Mouse (Mus musculus) limb, embryonic 13.5 days (tissue): Measurements from ENCODE around the gene 2610528J11Rik. TPM values are rescaled to one million over a fixed set of nuclear protein-coding genes. Genes with fewer than 3 reads are reported as not detected.

Source experiments
- ATAC-seq: fragments of 200-750 bp; cut with Nextera tagmentation; 2 replicates; pipeline ENCODE4 v1.8.0; 2017; ENCODE audit warnings: low read depth, moderate number of reproducible peaks, moderate TSS enrichment; ENCODE audit not compliant: low FRiP score
- H3K27ac ChIP-seq: fragments of 300-500 bp; sonication (generic); 2 replicates; pipeline ENCODE4 v1.5.1; 2015; ENCODE audit warnings: inconsistent platforms, mild to moderate bottlenecking, moderate library complexity
- H3K27me3 ChIP-seq: fragments of 300-500 bp; sonication (generic); 2 replicates; pipeline ENCODE4 v1.6.1; 2015; ENCODE audit warnings: mild to moderate bottlenecking, inconsistent platforms
- H3K36me3 ChIP-seq: fragments of 300-500 bp; sonication (generic); 2 replicates; pipeline ENCODE4 v1.6.1; 2015; ENCODE audit warnings: inconsistent platforms, mild to moderate bottlenecking, moderate library complexity
- H3K4me1 ChIP-seq: fragments of 300-500 bp; sonication (generic); 2 replicates; pipeline ENCODE4 v1.6.1; 2015; ENCODE audit warnings: inconsistent platforms
- H3K4me2 ChIP-seq: fragments of 300-500 bp; sonication (generic); replicated peaks from 2 replicates; pipeline ENCODE4 v1.6.1; 2015; ENCODE audit warnings: inconsistent platforms, mild to moderate bottlenecking, moderate library complexity
- H3K4me3 ChIP-seq: fragments of 300-500 bp; sonication (generic); 2 replicates; pipeline ENCODE4 v1.5.1; 2015; ENCODE audit warnings: moderate library complexity, mild to moderate bottlenecking, inconsistent platforms
- H3K9ac ChIP-seq: fragments of 300-500 bp; sonication (generic); 2 replicates; pipeline ENCODE4 v1.6.1; 2015; ENCODE audit warnings: mild to moderate bottlenecking, inconsistent platforms
- H3K9me3 ChIP-seq: fragments of 300-500 bp; sonication (generic); 2 replicates; pipeline ENCODE4 v1.6.1; 2016; ENCODE audit warnings: inconsistent platforms
- whole genome bisulfite sequencing: fragments of 180-500 bp; shearing (Covaris S2); methylation state at CpG from one replicate; pipeline ENCODE4 v1.1.7; 2015; 5-methylcytosine and 5-hydroxymethylcytosine counted together
- polyA plus RNA-seq: library from polyadenylated mRNA; unstranded; fragments of >200 nt; fragmentation: Nextera tagmentation; extraction: Ambion mirVana; gene quantifications from 2 replicates; pipeline ENCODE4 v1.2.1, GENCODE M21; 2015

2610528J11Rik gene
- polyA plus RNA-seq, 1 experiment from 2014 or later, result 2.0 TPM

DNA sequence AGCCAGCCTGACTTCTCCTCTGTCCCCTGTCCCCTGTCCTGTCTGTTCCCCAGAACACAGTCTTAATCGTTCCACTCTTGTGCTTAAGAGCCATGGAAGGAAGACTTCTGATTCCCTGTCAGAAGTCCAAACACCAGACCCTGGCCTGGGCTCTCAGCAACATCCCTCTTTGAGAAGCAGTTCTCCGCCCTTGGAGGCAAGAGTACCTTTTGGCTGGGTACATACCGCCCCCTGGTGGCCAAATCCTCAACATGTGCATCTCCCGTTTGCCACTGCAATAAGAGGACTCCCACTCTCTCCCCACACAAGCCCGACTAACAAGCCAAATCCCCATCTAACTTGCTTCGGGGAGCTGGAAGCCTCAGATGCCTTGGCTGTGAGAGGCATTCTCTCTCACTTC lies 49.3 kb downstream of the 2610528J11Rik start:
- Histone ChIP-seq H3K9me3 (peaks cover 5% of the 10 kb centered on the region; the same call in 1 of the 2 replicates), H3K4me2 (no peak overlapping the region), H3K36me3 (no peaks in the 10 kb centered on the region), H3K9ac (no peak overlapping the region), H3K27me3 (0 out of 2 replicates have a peak, but pooled peaks cover 8% of the 10 kb centered on the region), H3K4me1 (no peaks in the 10 kb centered on the region), H3K27ac (no peak overlapping the region), H3K4me3 (no peak overlapping the region)
- 5% methylated on average over 6 of the region's 6 CpGs for WGBS
- ATAC-seq, result no peak; the same call in 1 of the 2 replicates

DNA sequence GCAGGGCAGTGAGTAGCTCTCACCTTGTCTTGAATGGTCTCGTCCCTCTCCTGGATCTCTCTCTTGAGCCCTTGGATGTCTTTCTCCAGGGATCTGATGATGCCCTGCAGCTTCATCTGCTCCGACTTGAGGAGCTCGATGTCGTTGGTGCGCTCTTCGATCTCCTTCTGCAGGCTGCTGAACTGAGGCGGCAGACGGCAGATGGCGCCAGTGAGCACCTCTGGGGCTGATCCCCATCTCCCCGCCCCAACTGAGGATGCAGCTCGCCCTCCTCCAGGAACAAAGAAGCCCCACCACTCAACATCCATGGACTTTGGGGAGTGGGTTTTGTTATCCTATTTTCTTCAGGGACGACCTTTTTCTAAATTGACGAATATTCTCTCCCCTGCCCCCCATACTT lies 52.5 kb downstream of the 2610528J11Rik start:
- H3K36me3 ChIP-seq, result no peaks in the 10 kb centered on the region
- no peak overlapping the region for H3K4me2 ChIP-seq
- peaks cover 5% of the 10 kb centered on the region; the same call in 1 of the 2 replicates for H3K9me3 ChIP-seq
- no peak overlapping the region for H3K4me3 ChIP-seq
- no peak for ATAC-seq
- WGBS, result 48% methylated on average over 13 of the region's 13 CpGs
- H3K27ac ChIP-seq, result no peak overlapping the region
- H3K9ac ChIP-seq, result no peak overlapping the region
- H3K4me1 ChIP-seq, result no peaks in the 10 kb centered on the region
- H3K27me3 ChIP-seq, result 0 out of 2 replicates have a peak, but pooled peaks cover 5% of the 10 kb centered on the region

Other genes with a start within 250 kb of the 2610528J11Rik start
- 51.1 and 58.1 TPM in 2 replicates for gene Ptprf, start 235.6 kb upstream of the 2610528J11Rik start, polyA plus RNA-seq
- gene Szt2, start 117.7 kb upstream of the 2610528J11Rik start, polyA plus RNA-seq, result 8.8 and 10.6 TPM in 2 replicates
- gene Med8, start 117.7 kb upstream of the 2610528J11Rik start, polyA plus RNA-seq, result 108 and 116 TPM in 2 replicates
- 66.3 and 66.5 TPM in 2 replicates for gene Elovl1, start 98.9 kb upstream of the 2610528J11Rik start, polyA plus RNA-seq
- 221 and 238 TPM in 2 replicates for gene Cdc20, start 89.6 kb upstream of the 2610528J11Rik start, polyA plus RNA-seq
- 0.33 and 0.46 TPM in 2 replicates for gene Mpl, start 69.5 kb upstream of the 2610528J11Rik start, polyA plus RNA-seq
- 21.5 and 22.8 TPM in 2 replicates for gene Tie1, start 36.9 kb upstream of the 2610528J11Rik start, polyA plus RNA-seq
- 1.8 and 2.0 TPM in 2 replicates for gene Tmem125, start 17.0 kb downstream of the 2610528J11Rik start, polyA plus RNA-seq
- 0.13 and 0.31 TPM in 2 replicates for gene Cfap57, start 93.8 kb downstream of the 2610528J11Rik start, polyA plus RNA-seq
- 130 and 134 TPM in 2 replicates for gene Ebna1bp2, start 93.8 kb downstream of the 2610528J11Rik start, polyA plus RNA-seq
- gene Olfr62, start 132.0 kb downstream of the 2610528J11Rik start, polyA plus RNA-seq, result not detected in 2 replicates
- gene Olfr1342, start 165.8 kb downstream of the 2610528J11Rik start, polyA plus RNA-seq, result 0.11 and 0.14 TPM in 2 replicates
- not detected in 2 replicates for gene Olfr1341, start 176.5 kb downstream of the 2610528J11Rik start, polyA plus RNA-seq
- not detected in 2 replicates for gene Olfr1340, start 193.1 kb downstream of the 2610528J11Rik start, polyA plus RNA-seq
- gene Olfr1339, start 205.2 kb downstream of the 2610528J11Rik start, polyA plus RNA-seq, result not detected in 2 replicates
- not detected in 2 replicates for gene Olfr1338, start 231.7 kb downstream of the 2610528J11Rik start, polyA plus RNA-seq